Comparison of ENCODE assay signal across 14 mouse cellular contexts in the genomic region with DNA sequence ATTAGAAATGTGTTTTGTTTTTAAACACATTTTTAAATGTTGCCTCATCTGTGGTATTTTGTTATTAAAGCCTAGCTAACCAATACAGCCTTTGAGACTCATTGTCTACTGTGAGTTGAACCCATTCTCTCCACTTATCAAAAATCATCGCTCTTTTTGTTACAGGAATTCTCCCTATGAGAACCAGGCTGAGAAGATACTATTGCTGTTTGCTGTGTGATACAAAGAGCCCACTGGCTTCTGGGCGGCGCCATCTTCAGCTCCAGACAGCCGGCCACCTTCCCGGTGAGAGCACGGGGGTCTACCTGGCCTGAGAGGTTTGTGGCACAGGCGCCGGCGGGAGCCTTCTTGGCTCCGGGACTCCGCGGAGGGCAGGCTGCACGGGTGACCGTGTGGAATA. TPM values are rescaled to one million over a fixed set of nuclear protein-coding genes. Genes with fewer than 3 reads are reported as not detected.
"Had no signal": no experiment of that assay in that cellular context is flagged by ENCODE, and none has a peak within 500 bp of the region (broad histone marks: within the 10 kb centered on the region; RNA-seq: fewer than 3 reads in every experiment).

No protein-coding gene starts in this region.

RNA-seq across cellular contexts. Expression of gene Col10a1, which starts 44.4 kb away (rescaled TPM):
- total RNA-seq: common myeloid progenitor, adult 5-6 weeks; gastrocnemius, adult 18-20 months; gastrocnemius, adult 2 months; gastrocnemius, adult 8-10 months; gastrocnemius, postnatal 14 days; gastrocnemius, postnatal 25 days; gastrocnemius, postnatal 36 days; gastrocnemius, postnatal 4 days; granulocyte monocyte progenitor cell, adult 5-6 weeks; heart, adult 2 months; heart, adult 8-10 months had no signal
- polyA plus RNA-seq: erythroblast, embryonic 14.5 days; forebrain, embryonic 14.5 days; gonadal fat pad, adult 2 months had no signal

RNA-seq across cellular contexts. Expression of gene Frk, which starts 49.0 kb away (rescaled TPM):
- total RNA-seq: common myeloid progenitor, adult 5-6 weeks; granulocyte monocyte progenitor cell, adult 5-6 weeks had no signal
- polyA plus RNA-seq: erythroblast, embryonic 14.5 days had no signal
